22 mouse cellular contexts compared by ENCODE assay signal in the genomic region with DNA sequence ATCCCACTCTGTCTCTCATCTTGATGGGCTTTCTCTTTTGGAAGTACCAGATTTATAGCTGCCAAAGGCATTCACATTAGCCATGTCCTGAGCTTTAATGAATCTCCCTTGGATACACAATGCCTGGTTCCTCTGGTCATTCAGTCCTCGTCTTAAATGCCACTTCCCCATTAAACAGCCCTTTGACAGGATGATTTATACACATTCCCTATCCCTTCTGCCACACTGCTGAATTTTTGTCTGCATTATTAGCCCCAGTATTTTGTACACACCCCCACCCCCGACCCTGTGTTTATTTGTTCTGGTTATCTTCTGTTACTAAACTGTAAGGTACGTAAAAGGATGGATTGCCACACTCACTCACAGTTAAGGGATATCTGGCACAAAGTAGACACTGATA. TPM values are rescaled to one million over a fixed set of nuclear protein-coding genes. Genes with fewer than 3 reads are reported as not detected.
DNase-seq lines count a peak whose midpoint lies in the region; ATAC-seq lines count a peak whose summit lies in the region.
"Had no signal": no experiment of that assay in that cellular context is flagged by ENCODE, and none has a peak within 500 bp of the region (broad histone marks: within the 10 kb centered on the region; RNA-seq: fewer than 3 reads in every experiment).

No protein-coding gene starts in this region.

- no peak overlapping the region for H3K4me2 ChIP-seq in neural tube, embryonic 11.5 days (ENCODE audit: low read depth)
- H3K4me2 ChIP-seq: embryonic facial prominence, embryonic 13.5 days; embryonic facial prominence, embryonic 15.5 days; forebrain, embryonic 12.5 days had no signal

- no peak overlapping the region for H3K27ac ChIP-seq in neural tube, embryonic 11.5 days (ENCODE audit: low read depth, low read length)
- H3K27ac ChIP-seq: embryonic facial prominence, embryonic 13.5 days; embryonic facial prominence, embryonic 15.5 days; forebrain, embryonic 10.5 days; forebrain, embryonic 12.5 days had no signal

- ATAC-seq in neural tube, embryonic 11.5 days (ENCODE audit: insufficient read depth, low FRiP score, low TSS enrichment), result peak; percentile 83
- ATAC-seq: forebrain, embryonic 14.5 days; forebrain, embryonic 16.5 days had no signal

- 45% methylated on average over 3 of the region's 3 CpGs for WGBS in neural tube, embryonic 11.5 days

- no peak overlapping the region for H3K4me3 ChIP-seq in neural tube, embryonic 11.5 days (ENCODE audit: low read depth, low read length)
- H3K4me3 ChIP-seq: embryonic facial prominence, embryonic 13.5 days; embryonic facial prominence, embryonic 15.5 days; erythroblast, embryonic 14.5 days; forebrain, embryonic 10.5 days; forebrain, embryonic 12.5 days had no signal

- no peak overlapping the region for H3K9ac ChIP-seq in neural tube, embryonic 11.5 days (ENCODE audit: low read length)
- H3K9ac ChIP-seq: embryonic facial prominence, embryonic 13.5 days; embryonic facial prominence, embryonic 15.5 days; forebrain, embryonic 12.5 days had no signal

- H3K27me3 ChIP-seq in neural tube, embryonic 11.5 days (ENCODE audit: control insufficient read depth, insufficient read depth, low read length), result no peaks in the 10 kb centered on the region
- H3K27me3 ChIP-seq: embryonic facial prominence, embryonic 13.5 days; embryonic facial prominence, embryonic 15.5 days; forebrain, embryonic 12.5 days had no signal

- H3K9me3 ChIP-seq in neural tube, embryonic 11.5 days (ENCODE audit: control insufficient read depth, low read length), result no peaks in the 10 kb centered on the region
- H3K9me3 ChIP-seq: embryonic facial prominence, embryonic 13.5 days; embryonic facial prominence, embryonic 15.5 days; forebrain, embryonic 10.5 days; forebrain, embryonic 12.5 days had no signal

- no peaks in the 10 kb centered on the region for H3K36me3 ChIP-seq in neural tube, embryonic 11.5 days (ENCODE audit: control insufficient read depth, insufficient read depth, low read length)
- H3K36me3 ChIP-seq: embryonic facial prominence, embryonic 13.5 days; embryonic facial prominence, embryonic 15.5 days; forebrain, embryonic 10.5 days; forebrain, embryonic 12.5 days had no signal

- H3K4me1 ChIP-seq in neural tube, embryonic 11.5 days (ENCODE audit: control insufficient read depth, insufficient read depth, low read length), result no peaks in the 10 kb centered on the region
- H3K4me1 ChIP-seq: embryonic facial prominence, embryonic 13.5 days; embryonic facial prominence, embryonic 15.5 days; forebrain, embryonic 10.5 days; forebrain, embryonic 12.5 days had no signal

- DNase-seq in embryo, embryonic 11 days, result peak; percentile 11
- no peak for DNase-seq in embryo, embryonic 10 days (ENCODE audit: low spot score)
- no peak for DNase-seq in neural tube, embryonic 11.5 days (ENCODE audit: low spot score)
- no peak for DNase-seq in neural tube, embryonic 10.5 days (ENCODE audit: extremely low spot score, low spot score)
- DNase-seq: adrenal gland, adult 2 months; adrenal gland, postnatal 10 days; adrenal gland, postnatal 25 days; cerebellum, adult 11 months; cerebellum, adult 18-20 months; cerebellum, adult 8-10 months; cerebellum, adult 9-11 months; cerebellum, postnatal 14 days; cerebellum, postnatal 36 days had no signal

RNA-seq across cellular contexts. Expression of gene Prdm13, which starts 27.6 kb away (rescaled TPM):
- 6.8 and 8.8 TPM in 2 replicates for polyA plus RNA-seq in neural tube, embryonic 11.5 days (2014; fragmentation: Nextera tagmentation; extraction: Ambion mirVana)
- polyA plus RNA-seq: C2C12; embryonic facial prominence, embryonic 13.5 days; embryonic facial prominence, embryonic 15.5 days; erythroblast, embryonic 14.5 days; forebrain, embryonic 16.5 days; frontal cortex, adult 2 months had no signal
